Mouse (Mus musculus) v-Abl transformed pro-B cells (cell line): ENCODE measurements around the gene Dok1.

Experiments used
- in situ Hi-C, 2 experiments: fragments of 400-800 bp; cut with MboI; formaldehyde crosslinking; loops; one replicate each; pipeline ENCODE4 v1.15.1; 2025; ENCODE audit not compliant: unreplicated experiment in 2 of 2

Dok1 gene

GRCm38 (mm10) chr6:82994372-82994771 lies 38.9 kb downstream of the Dok1 start:
- in situ Hi-C loops: loop anchor here in 1 of 2 experiments (10.0 kb wide), 1 partner anchor 280 kb away; no protein-coding TSS in a partner anchor

- in situ Hi-C loops: loop anchor here in 1 of 2 experiments (10.0 kb wide), 1 partner anchor 281 kb away; no protein-coding TSS in a partner anchor
Measured at GRCm38 (mm10) chr6:82993696-82994095, 39.6 kb downstream of the Dok1 start.

- in situ Hi-C loops: no loop called here
Measured at GRCm38 (mm10) chr6:82987411-82987971, 45.8 kb downstream of the Dok1 start.
